Mouse (Mus musculus): ENCODE results near the gene Obox8. TPM values are rescaled to one million over a fixed set of nuclear protein-coding genes. Genes with fewer than 3 reads are reported as not detected.

Obox8 gene
- polyA plus RNA-seq (2017; shearing (Covaris generic)), result not detected

GRCm38 (mm10) chr7:14333457-14333856, at the start of gene Obox8:
TSS of gene Obox8 (minus strand) at chr7:14333557.

Other genes with a start within 250 kb of the Obox8 start
- gene Sult2a3, start 210.5 kb downstream of the Obox8 start, polyA plus RNA-seq (2017; shearing (Covaris generic)), result not detected
- not detected for gene Sult2a6, start 78.7 kb downstream of the Obox8 start, polyA plus RNA-seq (2017; shearing (Covaris generic))
- not detected for gene Sult2a8, start 113.2 kb upstream of the Obox8 start, polyA plus RNA-seq (2017; shearing (Covaris generic))
- not detected for gene Sult2a7, start 160.7 kb upstream of the Obox8 start, polyA plus RNA-seq (2017; shearing (Covaris generic))
- not detected for gene Vmn1r90, start 229.9 kb upstream of the Obox8 start, polyA plus RNA-seq (2017; shearing (Covaris generic))

All from CD4-positive, CD25-positive, alpha-beta regulatory T cell, adult 9 weeks (primary cell).